Mouse (Mus musculus) adrenal gland, postnatal 25 days (tissue): ENCODE results near the gene Rfc4. TPM values are rescaled to one million over a fixed set of nuclear protein-coding genes. Genes with fewer than 3 reads are reported as not detected.
A peak's percentile ranks its signal among the peaks of the same experiment; 100 is the strongest.

Experiments
- DNase-seq: peaks from one replicate; pipeline ENCODE4 v3.0.0; 2021; ENCODE audit warnings: mixed read lengths
- total RNA-seq: library from RNA; stranded (reverse); gene quantifications from 2 replicates; pipeline ENCODE4 v1.2.3, GENCODE M21; 2021

Rfc4 gene
- total RNA-seq, 1 experiment from 2014 or later: 10.4 TPM

DNA sequence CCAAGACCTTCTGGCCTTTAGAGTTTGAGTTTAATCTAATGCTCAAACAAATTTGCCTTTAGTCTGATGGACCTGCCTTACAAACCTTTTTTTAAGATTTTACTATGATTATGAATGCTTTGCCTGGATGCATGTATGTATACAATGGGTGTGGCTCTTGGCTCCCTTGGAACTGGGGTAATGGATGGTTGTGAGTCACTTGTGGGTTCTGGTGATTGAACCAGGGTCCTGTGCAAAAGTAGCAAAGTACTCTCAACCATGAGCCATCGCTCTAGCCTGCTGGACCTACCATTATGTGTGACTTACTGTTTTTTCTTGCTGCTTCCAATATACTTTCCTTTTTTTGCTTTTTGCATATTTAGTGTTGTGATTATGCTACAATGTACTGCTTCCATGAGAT is 4.8 kb upstream of the Rfc4 start:
- no peak for DNase-seq

DNA sequence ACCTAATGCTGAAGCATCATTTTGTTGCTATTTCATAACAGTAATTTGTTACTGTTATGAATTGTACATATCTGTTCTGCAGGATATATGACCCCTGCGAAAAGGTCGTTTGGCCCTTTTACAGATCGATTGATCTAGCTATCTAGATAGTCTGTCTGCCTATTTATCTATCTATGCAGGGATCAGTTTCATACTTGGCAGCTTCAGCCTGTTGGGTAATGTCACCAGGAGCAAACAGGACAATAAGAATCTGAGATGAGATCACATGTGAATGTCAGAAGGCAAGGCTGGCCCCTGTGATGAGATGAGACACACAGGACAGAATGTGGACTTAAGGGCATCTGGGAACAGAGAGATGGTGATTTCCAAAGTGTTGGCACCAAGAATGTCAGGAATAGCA is 2.8 kb upstream of the Rfc4 start:
- no peak for DNase-seq

DNA sequence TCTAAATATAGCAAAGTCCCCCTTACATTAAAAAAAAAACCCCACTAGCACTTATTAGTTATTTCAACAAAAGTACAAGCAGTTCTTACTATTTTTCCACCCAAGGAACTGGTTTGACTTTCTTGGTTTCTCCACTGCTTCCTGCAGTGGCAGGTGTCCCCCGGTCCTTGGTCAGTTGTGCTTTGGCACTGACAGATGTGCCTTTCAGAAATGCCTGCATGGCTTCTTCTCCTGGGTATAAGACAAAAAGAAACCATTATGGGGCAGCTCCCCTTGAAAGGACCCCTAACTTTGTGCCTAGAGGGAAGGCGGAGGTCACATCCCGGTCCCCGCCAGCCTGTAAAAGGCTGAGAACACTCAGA is 245 bp downstream of the Rfc4 start:
- no peak for DNase-seq

DNA sequence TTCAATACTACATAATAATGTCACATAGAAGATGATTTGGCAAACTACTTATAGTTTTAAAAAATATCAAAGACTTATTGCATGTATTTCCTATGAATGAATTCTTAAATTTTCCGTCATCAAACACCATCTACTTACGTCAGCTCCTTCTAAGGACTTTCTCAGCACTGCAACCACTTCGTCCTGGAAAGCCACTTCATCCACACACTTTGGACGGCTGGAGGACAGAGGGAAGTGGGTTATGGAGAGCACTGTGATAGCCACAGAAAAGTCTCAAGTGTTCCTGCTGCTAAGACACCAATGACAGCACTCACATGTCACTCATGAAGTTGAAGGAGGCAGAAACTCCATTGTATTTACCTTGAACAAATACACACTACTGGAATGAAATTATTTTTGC is 3.1 kb downstream of the Rfc4 start:
- DNase-seq: no peak

DNA sequence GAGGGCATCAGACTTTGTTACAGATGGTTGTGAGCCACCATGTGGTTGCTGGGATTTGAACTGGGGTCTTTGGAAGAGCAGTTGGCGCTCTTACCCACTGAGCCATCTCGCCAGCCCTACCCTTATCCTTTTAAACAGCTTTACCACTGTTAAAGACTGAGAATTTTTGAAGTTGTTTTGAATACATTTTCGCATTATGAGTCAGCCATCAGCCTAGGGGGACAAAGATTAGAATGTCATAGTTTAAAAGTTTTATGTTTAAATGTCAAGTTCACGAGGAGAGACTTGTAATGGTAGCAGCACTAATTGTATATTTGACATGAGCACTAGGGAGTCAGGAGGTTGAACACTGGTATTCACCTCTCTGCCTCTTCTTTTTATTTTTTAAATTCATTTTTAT is 4.4 kb downstream of the Rfc4 start:
- DNase-seq: no peak

DNA sequence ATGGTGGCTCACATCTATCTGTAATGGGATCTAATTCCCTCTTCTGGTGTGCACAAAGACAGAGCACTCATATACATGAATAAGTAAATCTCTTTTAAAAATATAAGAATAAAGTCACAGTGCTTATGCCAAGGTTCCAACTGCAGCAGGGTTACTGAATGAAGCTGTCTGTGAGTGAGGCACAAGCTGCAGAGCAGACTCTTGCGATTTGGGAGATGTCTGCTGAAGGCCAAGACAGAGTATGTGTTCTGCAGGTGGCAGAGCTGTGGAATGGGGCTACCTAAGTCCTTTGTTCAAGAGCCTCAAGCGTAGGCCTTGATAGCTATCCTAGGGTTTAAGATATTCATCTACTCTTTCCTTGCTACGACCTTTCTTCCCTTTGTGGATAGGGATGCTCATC is 5.1 kb downstream of the Rfc4 start:
- DNase-seq: no peak

DNA sequence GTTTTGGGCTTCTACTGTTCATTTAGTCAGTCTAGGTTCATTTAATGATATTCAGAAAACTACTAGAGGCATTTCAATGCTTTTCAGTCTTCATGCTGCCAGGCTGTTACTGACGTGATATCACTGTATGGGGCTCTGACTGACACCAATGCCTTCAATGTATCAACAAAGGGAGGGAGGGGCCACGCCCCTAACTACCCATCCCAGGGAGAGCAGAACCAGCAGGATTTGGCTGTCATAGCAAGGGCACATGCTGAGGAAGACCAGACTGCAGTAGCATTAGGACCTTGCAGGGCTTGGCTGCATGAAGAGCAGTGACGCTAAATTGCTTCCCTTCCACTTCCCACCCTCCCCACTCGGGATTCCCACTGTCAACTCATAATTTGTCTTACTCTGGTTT is 10.4 kb downstream of the Rfc4 start:
- DNase-seq: no peak

DNA sequence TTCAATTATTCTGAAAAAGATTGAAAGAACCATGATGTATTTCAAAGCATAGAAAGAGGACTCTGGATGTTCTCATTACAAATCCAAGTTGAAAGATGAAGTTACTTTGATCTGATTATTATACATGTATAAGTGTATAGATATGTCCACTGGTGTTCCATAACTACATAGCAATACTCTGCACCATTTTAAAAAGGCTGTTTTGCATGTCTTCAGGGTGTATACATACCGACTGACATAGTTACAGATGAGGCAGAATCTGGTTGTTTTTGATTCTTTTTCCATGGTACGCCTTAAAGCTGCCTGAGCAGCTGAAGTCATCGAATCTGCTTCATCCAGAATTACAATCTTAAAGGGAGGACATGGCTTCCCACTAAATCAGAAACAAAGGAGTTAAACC is 12.1 kb downstream of the Rfc4 start:
- DNase-seq: no peak

DNA sequence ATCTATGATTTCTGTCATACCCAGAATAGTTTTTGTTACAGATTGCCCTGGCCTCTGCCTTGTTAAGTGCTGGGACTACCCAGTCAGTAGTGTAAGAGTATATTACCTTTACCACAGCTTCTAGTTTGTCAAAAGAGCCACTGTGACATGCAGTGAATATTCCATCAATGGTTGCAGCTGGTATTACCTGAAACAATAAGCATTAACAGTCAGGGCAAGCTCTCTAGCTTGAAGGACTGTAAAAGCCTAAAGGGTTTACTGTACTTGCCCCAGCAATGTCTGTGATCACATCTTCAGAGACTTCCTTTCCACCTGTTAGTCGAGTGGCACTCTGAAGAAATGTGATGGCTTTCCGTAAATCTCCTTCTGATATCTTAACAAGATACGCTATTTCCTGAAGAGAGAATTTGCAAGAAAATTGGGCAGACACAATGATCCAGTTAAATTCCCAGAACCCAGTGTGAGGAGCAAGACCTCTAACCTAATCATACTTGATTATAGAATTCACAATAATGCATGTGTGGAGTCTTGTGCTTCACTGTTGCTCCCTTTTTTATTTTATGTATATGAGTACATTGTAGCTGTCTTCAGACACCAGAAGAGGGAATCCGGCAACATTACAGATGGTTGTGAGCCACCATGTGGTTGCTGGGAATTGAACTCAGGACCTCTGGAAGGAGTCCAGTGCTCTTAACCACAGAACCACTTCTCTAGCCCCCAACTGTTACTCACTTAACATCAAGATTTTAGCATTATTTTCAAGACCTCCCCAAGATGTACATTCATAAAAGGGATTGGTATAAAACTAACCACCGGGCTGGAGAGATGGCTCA is 13.0 kb downstream of the Rfc4 start:
- DNase-seq: no peak

DNA sequence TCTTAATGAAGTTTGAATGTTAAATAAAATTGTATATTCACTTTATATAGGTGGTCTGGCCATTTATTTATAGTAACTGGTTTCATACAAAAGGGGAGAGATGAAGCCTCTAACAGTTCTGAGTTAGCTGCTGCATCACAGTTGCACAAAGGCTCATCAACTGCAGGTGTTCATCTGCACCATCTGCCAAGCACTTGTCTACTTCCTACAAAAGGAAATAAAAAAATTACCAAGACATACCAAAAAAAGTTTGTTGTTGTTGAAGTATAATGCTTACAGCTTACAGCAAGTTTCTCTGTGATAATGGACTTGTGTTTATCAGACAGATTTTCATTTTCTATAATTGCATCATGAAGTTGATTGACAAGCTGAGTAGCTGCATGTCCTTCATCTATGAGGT is 13.6 kb downstream of the Rfc4 start:
- DNase-seq: no peak

DNA sequence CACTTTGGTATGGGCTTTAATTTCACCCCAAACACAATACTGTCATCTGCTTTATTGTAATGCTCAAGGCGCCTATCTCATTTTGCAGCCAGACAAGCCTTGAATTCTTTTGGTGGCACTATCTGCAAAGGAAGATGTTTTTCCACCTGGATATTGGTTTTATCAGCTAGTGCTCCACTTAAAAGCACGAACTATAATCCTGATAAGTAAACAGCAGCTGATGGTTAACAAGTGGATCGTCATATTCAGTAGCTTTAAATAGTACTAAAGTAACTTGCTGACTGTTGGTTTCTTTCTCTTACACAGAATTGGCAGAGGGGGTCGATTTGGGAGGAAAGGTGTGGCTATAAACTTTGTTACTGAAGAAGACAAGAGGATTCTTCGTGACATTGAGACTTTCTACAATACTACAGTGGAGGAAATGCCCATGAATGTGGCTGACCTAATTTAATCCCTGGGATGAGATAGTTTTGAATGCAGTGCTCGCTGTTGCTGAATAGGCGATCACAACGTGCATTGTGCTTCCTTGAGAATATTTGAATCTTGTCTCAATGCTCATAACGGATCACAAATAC is 14.6 kb downstream of the Rfc4 start:
- DNase-seq: no peak

DNA sequence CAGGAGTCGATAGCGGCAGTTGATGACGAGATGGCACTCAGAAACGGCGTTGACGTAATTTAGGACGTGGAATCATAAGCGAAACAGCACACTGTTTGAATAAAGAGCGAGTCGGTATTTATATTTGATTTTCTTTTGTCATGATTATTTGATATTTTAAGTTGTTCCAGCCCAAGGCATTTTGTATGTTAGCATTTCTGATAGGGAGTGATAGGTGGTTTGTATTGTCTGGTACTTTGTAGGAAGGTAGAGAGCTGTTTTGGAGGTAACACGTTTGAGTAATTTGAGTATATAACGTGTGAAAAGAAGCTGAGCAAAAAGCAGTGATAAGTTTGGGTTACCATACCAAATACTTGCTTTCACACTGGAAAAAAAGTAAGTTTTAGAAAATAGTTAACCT is 15.2 kb downstream of the Rfc4 start:
- no peak for DNase-seq

DNA sequence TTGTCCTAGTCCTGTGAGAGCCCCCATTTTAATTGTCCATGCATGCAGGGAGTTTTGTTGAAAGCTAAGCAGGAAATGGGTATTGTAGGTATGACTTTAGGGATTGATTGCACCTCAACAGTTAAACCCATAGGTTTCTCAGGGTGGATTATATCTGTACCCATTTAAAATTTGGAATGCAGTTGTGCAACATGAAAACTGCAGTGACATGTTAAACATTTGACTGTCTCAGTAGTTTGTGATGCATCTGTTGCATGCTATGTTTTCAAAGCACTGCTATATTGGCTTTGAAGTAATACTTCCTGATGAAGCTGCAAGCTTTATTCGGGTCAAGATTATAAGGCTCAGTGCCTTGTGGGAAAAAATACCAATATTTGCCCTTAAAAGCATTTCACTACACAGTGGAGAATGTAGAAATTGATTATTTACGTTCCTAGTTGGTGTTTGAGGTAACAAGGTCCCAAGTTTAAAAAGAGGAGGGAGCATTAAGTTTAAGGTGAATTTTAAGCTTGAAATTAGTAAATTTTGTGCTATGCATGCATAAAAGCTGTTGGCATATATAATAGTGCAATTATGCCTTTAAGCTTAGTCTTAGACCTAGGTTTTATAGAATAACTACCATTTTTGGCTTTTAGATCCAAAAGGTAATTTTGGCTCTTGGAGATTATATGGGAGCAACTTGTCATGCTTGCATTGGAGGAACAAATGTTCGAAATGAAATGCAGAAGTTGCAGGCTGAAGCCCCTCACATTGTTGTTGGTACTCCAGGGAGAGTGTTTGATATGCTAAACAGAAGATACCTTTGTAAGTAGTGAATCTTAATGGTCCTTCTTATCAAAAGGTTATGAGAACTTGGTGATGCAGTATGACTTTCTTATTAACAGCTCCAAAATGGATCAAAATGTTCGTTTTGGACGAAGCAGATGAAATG is 17.9 kb downstream of the Rfc4 start:
- no peak for DNase-seq

DNA sequence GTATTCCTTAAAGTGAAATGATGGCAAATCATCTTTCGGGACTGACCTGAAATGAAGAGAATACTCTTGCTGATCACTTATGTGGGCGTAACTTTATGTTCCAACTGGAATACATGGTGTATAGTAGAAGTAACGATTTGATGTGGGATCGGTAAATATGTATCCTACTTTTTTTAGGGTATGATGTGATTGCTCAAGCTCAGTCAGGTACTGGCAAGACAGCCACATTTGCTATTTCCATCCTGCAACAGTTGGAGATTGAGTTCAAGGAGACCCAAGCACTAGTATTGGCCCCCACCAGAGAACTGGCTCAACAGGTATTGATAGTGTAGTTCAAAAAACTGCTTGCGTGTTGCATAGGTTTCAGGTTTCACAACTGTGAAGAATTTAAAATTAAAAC is 18.6 kb downstream of the Rfc4 start:
- DNase-seq: no peak

DNA sequence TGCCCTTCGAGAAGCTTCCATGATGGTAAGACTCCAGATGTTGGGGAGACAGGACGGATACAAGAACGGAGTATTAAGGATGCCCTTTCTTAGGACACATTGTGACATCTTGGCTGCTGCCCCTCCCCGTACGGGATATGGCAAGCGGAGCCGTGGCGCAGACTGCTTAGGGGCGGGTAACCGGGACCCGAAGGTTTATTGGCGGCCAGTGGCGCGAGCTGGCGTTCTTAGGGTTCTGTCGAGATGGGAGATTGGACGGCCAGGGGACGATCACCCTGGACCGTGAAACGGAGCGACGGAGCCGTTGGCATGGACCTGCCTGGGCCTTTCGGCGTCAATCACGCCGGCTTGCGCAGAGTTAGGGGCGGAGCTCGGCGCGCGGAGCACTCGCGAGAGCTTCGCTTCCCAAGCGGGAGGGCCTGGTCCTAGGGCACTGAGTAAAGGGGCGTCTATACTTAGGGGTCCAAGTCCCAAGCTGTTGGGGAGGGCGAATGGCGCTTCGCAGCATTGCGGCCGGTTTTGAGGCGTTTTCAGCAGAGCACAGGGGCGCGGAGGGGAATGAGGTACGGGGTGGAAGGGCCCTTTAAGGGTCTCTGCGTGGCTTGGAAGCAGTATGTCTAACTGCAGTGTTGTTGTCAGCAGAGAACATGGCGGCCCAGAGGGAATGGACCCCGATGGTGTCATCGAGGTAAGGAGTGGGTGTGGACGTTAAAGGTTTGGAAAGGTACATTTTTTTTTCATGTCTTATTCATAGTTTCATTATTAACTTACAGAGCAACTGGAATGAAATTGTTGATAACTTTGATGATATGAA is 19.4 kb downstream of the Rfc4 start:
- peak; percentile 84 for DNase-seq

DNA sequence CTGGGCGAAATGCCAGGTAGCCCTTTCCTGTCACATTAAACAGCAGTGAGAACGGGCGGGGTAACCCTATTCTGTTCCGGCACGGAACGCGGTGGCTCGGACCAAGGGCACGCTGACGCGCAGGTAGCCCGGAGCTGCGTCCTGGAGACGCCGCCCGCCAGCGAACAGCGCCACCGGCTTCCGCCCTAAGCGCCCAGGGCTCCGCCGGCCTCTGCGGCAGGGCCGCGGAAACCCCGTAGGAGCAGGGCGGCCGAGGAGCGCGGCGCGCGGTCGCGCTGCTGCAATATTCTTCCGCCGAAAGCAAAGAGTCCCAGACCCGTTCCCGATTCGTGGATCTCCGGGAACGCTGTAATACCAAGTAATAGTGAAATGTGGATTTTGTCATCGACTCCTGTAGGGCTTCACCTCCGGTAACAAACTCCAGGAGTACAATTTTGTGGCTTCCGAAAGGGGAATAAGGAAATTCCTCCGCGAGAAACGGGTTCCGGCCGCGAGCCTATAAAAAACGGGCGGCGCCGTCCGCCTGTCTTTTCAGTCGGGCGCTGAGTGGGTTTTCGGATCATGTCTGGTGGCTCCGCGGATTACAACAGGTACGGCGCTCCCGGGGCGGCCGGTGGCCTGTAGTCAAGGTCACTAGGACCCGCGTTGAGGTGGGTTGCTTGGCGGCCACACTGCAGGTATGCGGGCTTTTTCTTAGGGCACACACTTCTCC is 20.1 kb downstream of the Rfc4 start, which contains the start of gene Eif4a2:
TSS of gene Eif4a2 (plus strand) at position 214 of the 712 bp plus-strand sequence.
- peak; percentile 93 for DNase-seq

DNA sequence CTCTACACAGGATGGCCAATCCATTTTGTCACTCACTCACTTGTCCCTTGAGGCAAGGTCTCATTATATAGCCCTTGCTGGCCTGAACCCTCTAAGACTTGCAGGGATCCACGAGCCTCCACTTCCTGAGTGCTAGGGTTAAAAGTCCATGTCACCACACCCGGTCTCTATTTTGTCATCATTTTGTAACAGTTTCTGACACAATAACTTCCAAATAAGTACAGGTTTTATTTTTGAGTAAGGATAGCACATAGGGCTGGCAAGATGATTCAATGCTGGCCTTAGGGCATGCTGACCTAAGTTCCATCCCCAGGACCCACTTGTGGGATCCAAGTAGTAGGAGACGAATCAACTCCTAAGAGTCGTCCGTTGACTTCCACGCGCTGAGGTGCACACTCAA is 21.4 kb downstream of the Rfc4 start:
- DNase-seq: no peak

DNA sequence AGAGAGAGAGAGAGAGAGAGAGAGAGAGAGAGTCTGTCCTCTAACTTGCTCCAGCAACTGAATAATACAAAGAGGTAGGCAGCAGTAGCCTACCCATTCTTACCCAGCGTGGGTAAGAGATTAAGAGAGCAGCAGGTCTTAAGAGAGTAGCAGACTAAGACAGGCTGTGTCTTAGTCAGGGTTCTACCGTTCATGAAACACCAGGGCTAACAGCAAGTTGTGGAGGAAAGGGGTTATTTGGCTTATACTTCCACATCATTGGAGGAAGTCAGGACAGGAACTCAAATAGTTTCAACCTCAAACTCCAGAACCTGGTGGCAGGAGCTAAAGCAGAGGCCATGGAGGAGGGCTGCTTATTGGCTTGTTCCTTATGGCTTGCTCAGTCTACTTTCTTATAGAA is 23.7 kb downstream of the Rfc4 start:
- DNase-seq: no peak

DNA sequence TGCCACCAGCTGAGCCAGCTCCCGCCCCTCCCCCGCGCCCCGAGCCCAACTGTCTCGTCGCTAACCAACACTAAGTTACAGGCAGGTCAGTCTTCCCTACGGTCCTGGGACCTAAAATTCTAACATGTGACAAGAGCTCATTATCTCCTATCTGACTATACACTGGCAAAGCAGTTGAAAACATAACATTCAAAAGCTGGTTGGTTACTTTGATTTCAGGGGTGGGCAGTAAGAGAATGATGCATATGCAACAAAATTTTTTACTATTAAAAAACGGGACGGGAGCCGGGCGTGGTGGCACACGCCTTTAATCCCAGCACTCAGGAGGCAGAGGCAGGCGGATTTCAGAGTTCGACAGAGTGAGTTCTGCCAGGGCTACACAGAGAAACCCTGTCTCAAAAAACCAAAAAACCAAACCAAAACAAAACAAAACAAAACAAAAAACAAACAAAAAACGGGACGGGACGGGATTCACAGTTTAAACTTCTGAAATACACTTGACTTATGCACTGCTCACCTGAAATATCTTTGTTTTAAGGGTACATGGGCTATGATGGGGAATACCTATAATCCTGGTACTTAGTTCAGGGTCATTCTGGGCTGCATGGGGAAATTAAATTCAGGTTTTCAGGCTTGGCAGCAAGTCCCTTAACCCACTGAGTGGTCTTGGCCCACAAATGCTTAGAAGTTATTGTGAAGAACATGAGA is 24.3 kb downstream of the Rfc4 start:
- DNase-seq: peak; percentile 30

DNA sequence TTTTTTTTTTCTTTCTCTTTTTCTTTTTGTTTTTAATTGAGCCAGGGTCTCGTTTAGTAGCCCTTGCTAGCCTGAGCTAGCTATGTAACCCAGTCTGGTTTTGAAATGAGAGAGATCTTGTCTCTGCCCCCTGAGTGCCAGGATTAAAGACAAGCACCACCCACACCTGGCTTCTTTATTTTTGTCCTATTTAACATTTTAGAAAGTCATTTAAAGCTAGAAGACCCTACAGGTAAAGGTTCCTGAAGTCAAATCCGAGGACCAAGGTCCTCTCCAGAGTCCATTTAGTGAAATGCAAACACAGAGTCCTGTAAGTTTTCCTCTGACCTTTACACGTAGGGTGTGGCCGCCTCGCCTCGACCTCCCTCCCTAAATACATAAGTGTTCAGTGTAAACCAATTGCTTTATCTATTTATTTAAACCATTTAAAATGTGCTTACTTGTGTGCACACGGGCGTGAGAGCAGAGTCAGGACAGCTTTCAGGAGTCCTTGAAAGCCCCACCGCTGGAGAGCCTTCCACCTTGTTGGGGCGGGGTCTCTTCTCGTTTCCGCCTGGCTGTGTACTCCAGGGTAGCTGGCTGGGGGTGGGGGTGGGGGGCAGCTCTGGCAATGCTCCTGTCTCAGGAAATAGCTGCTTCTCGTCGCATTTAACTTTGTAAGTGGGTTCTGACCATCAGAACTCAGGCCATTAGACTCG is 25.0 kb downstream of the Rfc4 start:
- DNase-seq: no peak
